Mouse (Mus musculus) stomach, postnatal 0 days (tissue): ENCODE results near the gene Camk2b. TPM values are rescaled to one million over a fixed set of nuclear protein-coding genes. Genes with fewer than 3 reads are reported as not detected.

Experiments used
- ATAC-seq: fragments of 200-750 bp; cut with Nextera tagmentation; 2 replicates; pipeline ENCODE4 v1.8.0; 2017; ENCODE audit not compliant: low FRiP score, low TSS enrichment
- DNase-seq: peaks from one replicate; pipeline ENCODE4 v3.0.0-alpha.2; 2016; ENCODE audit warnings: low spot score
- H3K27ac ChIP-seq: fragments of 300-500 bp; sonication (generic); replicated peaks from 2 replicates; pipeline ENCODE4 v1.5.1; 2014; ENCODE audit warnings: mild to moderate bottlenecking, control low read depth
- H3K27me3 ChIP-seq: fragments of 300-500 bp; sonication (generic); 2 replicates; pipeline ENCODE4 v1.6.1; 2014; ENCODE audit warnings: low read length; ENCODE audit not compliant: control insufficient read depth, insufficient read depth
- H3K36me3 ChIP-seq: fragments of 300-500 bp; sonication (generic); 2 replicates; pipeline ENCODE4 v1.6.1; 2014; ENCODE audit warnings: low read length, mixed read lengths; ENCODE audit not compliant: control insufficient read depth, insufficient read depth
- H3K4me1 ChIP-seq: fragments of 300-500 bp; sonication (generic); replicated peaks from 2 replicates; pipeline ENCODE4 v1.6.1; 2014; ENCODE audit warnings: antibody characterized with exemption; ENCODE audit not compliant: control insufficient read depth, insufficient read depth
- H3K4me2 ChIP-seq: fragments of 300-500 bp; sonication (generic); replicated peaks from 2 replicates; pipeline ENCODE4 v1.6.1; 2014; ENCODE audit warnings: low read depth, mild to moderate bottlenecking, control low read depth, moderate library complexity
- H3K4me3 ChIP-seq: fragments of 300-500 bp; sonication (generic); 2 replicates; pipeline ENCODE4 v1.5.1; 2014; ENCODE audit warnings: low read depth, low read length, control low read depth
- H3K9ac ChIP-seq: fragments of 300-500 bp; sonication (generic); 2 replicates; pipeline ENCODE4 v1.6.1; 2014; ENCODE audit warnings: mild to moderate bottlenecking, low read length, control low read depth, mixed read lengths
- H3K9me3 ChIP-seq: fragments of 300-500 bp; sonication (generic); 2 replicates; pipeline ENCODE4 v1.6.1; 2016; ENCODE audit warnings: low read length; ENCODE audit not compliant: control insufficient read depth
- CTCF ChIP-seq: IDR thresholded peaks from 2 replicates; pipeline ENCODE4 v1.5.1; 2016; ENCODE audit warnings: antibody characterized with exemption, low read depth, mild to moderate bottlenecking, moderate library complexity
- EP300 ChIP-seq: optimal IDR thresholded peaks from 2 replicates; pipeline ENCODE3; 2016; ENCODE audit warnings: antibody characterized with exemption
- WGBS: fragments of 180-500 bp; shearing (Covaris S2); extraction: QIAGEN DNeasy Blood & Tissue Kit; methylation state at CpG from one replicate; pipeline ENCODE4 v1.1.7; 2014; 5-methylcytosine and 5-hydroxymethylcytosine counted together
- polyA plus RNA-seq: library from polyadenylated mRNA; unstranded; fragments of >200 nt; fragmentation: Nextera tagmentation; extraction: Ambion mirVana; gene quantifications from 2 replicates; pipeline ENCODE4 v1.2.1, GENCODE M21; 2015

Camk2b gene
- polyA plus RNA-seq, 1 experiment from 2014 or later, result 4.2 TPM

DNA sequence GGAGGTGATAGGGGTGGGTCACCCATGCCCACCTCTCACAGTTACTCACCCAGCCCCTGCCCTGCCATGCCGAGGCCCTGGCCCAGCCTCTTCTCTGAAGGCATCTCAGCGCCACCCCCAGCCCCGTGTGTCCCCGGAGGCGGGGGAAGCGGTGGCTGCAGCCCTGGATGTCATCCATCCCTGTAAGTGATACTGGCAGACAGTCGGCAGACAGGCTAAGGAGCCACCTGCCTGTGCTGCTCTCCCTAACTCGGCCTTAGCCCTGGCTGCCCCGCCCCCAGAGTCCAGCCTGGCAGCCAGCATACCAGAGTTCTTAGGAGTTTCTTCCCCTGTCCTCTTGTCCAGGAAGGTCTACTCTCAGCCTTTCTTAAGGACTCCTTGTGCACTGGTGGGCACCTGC is 90.1 kb downstream of the Camk2b start:
- 17% methylated on average over 9 of the region's 9 CpGs for WGBS
- ATAC-seq, result no peak

DNA sequence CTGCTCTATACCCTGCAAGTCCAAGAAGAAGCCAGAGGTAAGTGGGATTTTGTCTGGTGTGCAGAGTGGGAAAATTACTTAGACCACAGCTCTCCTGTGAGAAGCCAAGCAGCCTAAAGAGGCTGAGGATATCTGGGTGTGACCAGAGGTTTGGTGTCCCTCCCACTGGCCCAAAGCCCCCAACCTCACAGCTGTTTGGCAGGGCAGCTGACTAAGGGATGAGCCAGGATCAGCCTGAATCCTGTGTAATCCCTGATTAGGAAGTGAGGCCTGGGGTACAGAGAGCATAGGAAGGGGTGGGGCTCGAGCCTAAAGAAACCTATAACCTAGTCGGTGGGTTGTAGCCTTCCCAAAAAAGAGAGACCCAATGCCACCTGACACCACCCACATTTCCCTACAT is 91.1 kb downstream of the Camk2b start:
- no peak overlapping the region for H3K9ac ChIP-seq
- no peaks in the 10 kb centered on the region for H3K9me3 ChIP-seq
- H3K27ac ChIP-seq, result no peak overlapping the region
- DNase-seq (no peak), ATAC-seq (no peak)
- TF ChIP-seq EP300 (no peak), CTCF (no peak)
- no peak overlapping the region for H3K4me2 ChIP-seq
- WGBS, result 72% methylated on average over 2 of the region's 2 CpGs
- no peaks in the 10 kb centered on the region for H3K36me3 ChIP-seq
- H3K27me3 ChIP-seq, result no peaks in the 10 kb centered on the region
- no peak overlapping the region for H3K4me3 ChIP-seq
- H3K4me1 ChIP-seq, result no peaks in the 10 kb centered on the region

More for the DNA sequence above, 90.1 kb downstream of the Camk2b start:
- Histone ChIP-seq H3K4me2 (no peak overlapping the region), H3K4me3 (no peak overlapping the region), H3K4me1 (no peaks in the 10 kb centered on the region), H3K9me3 (no peaks in the 10 kb centered on the region), H3K36me3 (no peaks in the 10 kb centered on the region), H3K9ac (no peak overlapping the region), H3K27me3 (no peaks in the 10 kb centered on the region), H3K27ac (no peak overlapping the region)
- no peak for DNase-seq
- TF ChIP-seq CTCF (no peak), EP300 (no peak)

GRCm38 (mm10) chr11:5974053-5974452 is 92.1 kb downstream of the Camk2b start:
- Histone ChIP-seq H3K36me3 (no peaks in the 10 kb centered on the region), H3K27ac (no peak overlapping the region), H3K9ac (no peak overlapping the region), H3K4me1 (no peaks in the 10 kb centered on the region), H3K9me3 (no peaks in the 10 kb centered on the region), H3K4me3 (no peak overlapping the region), H3K27me3 (no peaks in the 10 kb centered on the region), H3K4me2 (no peak overlapping the region)
- TF ChIP-seq EP300 (no peak), CTCF (no peak)
- DNase-seq (no peak), ATAC-seq (no peak)
- 80% methylated on average over 6 of the region's 6 CpGs for WGBS

- TF ChIP-seq EP300 (no peak), CTCF (no peak)
- ATAC-seq (no peak), DNase-seq (peak; percentile 34)
- Histone ChIP-seq H3K4me2 (no peak overlapping the region), H3K27me3 (no peaks in the 10 kb centered on the region), H3K9me3 (no peaks in the 10 kb centered on the region), H3K4me3 (no peak overlapping the region), H3K4me1 (no peaks in the 10 kb centered on the region), H3K36me3 (no peaks in the 10 kb centered on the region), H3K27ac (no peak overlapping the region), H3K9ac (no peak overlapping the region)
- WGBS, result 20% methylated on average over 7 of the region's 7 CpGs
These were observed 93.0 kb downstream of the Camk2b start for GRCm38 (mm10) chr11:5973151-5973550.

DNA sequence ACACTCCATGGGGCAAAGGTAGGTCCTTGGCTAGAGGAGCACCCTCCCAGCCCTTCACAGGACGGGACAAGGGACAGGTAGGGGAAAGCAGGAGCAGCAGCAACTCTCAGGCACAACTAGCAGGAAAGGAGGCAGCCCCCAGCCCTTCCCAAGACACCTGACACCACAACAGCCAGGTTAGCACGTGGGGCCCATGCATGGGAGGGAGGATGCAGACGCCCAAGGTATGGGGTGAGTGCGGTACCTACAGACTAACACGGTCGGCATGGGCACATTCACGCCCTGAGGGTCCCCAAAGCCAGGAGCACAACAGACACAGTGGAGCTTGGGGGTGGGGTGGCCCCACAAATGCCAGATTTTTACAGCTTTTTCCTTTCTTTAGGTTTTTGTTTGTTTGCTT is 95.0 kb downstream of the Camk2b start:
- Histone ChIP-seq H3K27me3 (no peaks in the 10 kb centered on the region), H3K9me3 (no peaks in the 10 kb centered on the region), H3K4me3 (no peak overlapping the region), H3K4me2 (no peak overlapping the region), H3K27ac (no peak overlapping the region), H3K4me1 (no peaks in the 10 kb centered on the region), H3K9ac (no peak overlapping the region), H3K36me3 (0 out of 2 replicates have a peak, but pooled peaks cover 3% of the 10 kb centered on the region)
- TF ChIP-seq CTCF (no peak), EP300 (no peak)
- ATAC-seq (no peak), DNase-seq (no peak)
- 56% methylated on average over 7 of the region's 7 CpGs for WGBS

DNA sequence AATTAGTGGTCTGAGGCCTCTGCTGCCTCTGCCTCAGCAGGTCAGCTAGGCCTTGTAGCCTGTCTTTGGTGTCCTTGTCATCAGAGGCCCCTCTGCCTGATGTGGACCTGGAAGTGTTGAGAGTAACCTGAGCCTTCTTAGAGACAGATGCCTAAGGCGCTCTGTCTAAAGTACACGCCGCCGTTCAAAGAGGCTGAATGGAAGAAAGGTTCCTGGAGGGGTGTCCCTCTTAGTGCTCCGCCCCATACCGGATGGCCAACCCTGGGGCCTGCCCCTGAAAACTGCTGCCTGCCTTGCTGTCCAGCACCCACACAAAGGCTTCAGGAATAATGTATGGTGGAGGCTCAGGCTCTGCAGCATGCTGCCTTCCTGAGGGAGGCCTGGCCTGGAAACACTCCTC is 97.9 kb downstream of the Camk2b start:
- TF ChIP-seq CTCF (no peak), EP300 (no peak)
- H3K36me3 ChIP-seq, result peaks cover 23% of the 10 kb centered on the region
- WGBS, result 67% methylated on average over 6 of the region's 6 CpGs
- no peak overlapping the region for H3K4me3 ChIP-seq
- H3K27me3 ChIP-seq, result no peaks in the 10 kb centered on the region
- no peaks in the 10 kb centered on the region for H3K4me1 ChIP-seq
- H3K27ac ChIP-seq, result no peak overlapping the region
- no peaks in the 10 kb centered on the region for H3K9me3 ChIP-seq
- ATAC-seq, result no peak
- H3K4me2 ChIP-seq, result no peak overlapping the region
- H3K9ac ChIP-seq, result no peak overlapping the region
- DNase-seq, result no peak
